Mouse (Mus musculus): ENCODE results near the gene Cnr2.

- no peak for TF ChIP-seq CTCF (IDR thresholded peaks at IDR 0.05; ENCODE audit: low read depth, low read length)
- TF ChIP-seq POLR2A (IDR thresholded peaks at IDR 0.05; ENCODE audit: extremely low read depth, insufficient read depth, low read length), result no peak
Observed at GRCm38 (mm10) chr4:135969070-135969750, 74.0 kb downstream of the Cnr2 start.

Measured in liver, adult 2 months (tissue).